Mouse (Mus musculus): ENCODE results near the gene Ccdc34. TPM values are rescaled to one million over a fixed set of nuclear protein-coding genes. Genes with fewer than 3 reads are reported as not detected.

The Ccdc34 gene
- polyA plus RNA-seq (2017; shearing (Covaris generic)), result 6.2 TPM

GRCm38 (mm10) chr2:110017616-110018505 is at the start of gene Ccdc34:
Gene Ccdc34, plus strand, starts transcription at chr2:110017817.

Other genes starting within 250 kb of the Ccdc34 start
- 60.8 TPM for gene Lin7c, start 127.0 kb upstream of the Ccdc34 start, polyA plus RNA-seq (2017; shearing (Covaris generic))
- not detected for gene Lgr4, start 100.2 kb upstream of the Ccdc34 start, polyA plus RNA-seq (2017; shearing (Covaris generic))

Data from activated CD4-positive, CD25-positive, alpha-beta regulatory T cell, adult 9 weeks (primary cell).